Mouse (Mus musculus) neutrophil, adult 5-6 weeks (primary cell): ENCODE results near the gene Clca4b. TPM values are rescaled to one million over a fixed set of nuclear protein-coding genes. Genes with fewer than 3 reads are reported as not detected.

Experiments
- total RNA-seq: library from RNA; stranded (forward); fragments of 200-1000 nt; gene quantifications from 2 replicates; pipeline ENCODE4 v1.2.3, GENCODE M21; 2017

Gene Clca4b
- total RNA-seq, 1 experiment from 2014 or later, result not detected

Other genes starting within 250 kb of the Clca4b start
- gene Sh3glb1, start 212.2 kb downstream of the Clca4b start, total RNA-seq, result 189 and 211 TPM in 2 replicates
- gene Clca3a1, start 171.6 kb downstream of the Clca4b start, total RNA-seq, result 0.47 and 0.98 TPM in 2 replicates
- 0.12 TPM in 1 of 2 replicates, not detected in the other for gene Clca3a2, start 113.0 kb downstream of the Clca4b start, total RNA-seq
- gene Clca3b, start 83.2 kb downstream of the Clca4b start, total RNA-seq, result 2.1 and 2.3 TPM in 2 replicates
- gene Clca4a, start 42.5 kb upstream of the Clca4b start, total RNA-seq, result 0.35 TPM in 1 of 2 replicates, not detected in the other
- not detected in 2 replicates for gene Clca1, start 100.2 kb upstream of the Clca4b start, total RNA-seq
- gene Clca2, start 166.9 kb upstream of the Clca4b start, total RNA-seq, result not detected in 2 replicates
- 20.5 and 22.7 TPM in 2 replicates for gene Odf2l, start 186.1 kb upstream of the Clca4b start, total RNA-seq